8 mouse cellular contexts compared by ENCODE assay signal in genomic region chr5:142441332-142442044, GRCm38 (mm10). TPM values are rescaled to one million over a fixed set of nuclear protein-coding genes. Genes with fewer than 3 reads are reported as not detected.
A peak's percentile ranks its signal among the peaks of the same experiment; 100 is the strongest.
DNase-seq lines count a peak whose midpoint lies in the region; ATAC-seq and TF ChIP-seq lines count a peak whose summit lies in the region.

No protein-coding gene starts in this region.

- H3K4me2 ChIP-seq in intestine, embryonic 14.5 days (ENCODE audit: low read length), result peak overlapping the region; percentile 58
- peak overlapping the region; percentile 43; the same call in 1 of the 2 replicates for H3K4me2 ChIP-seq in midbrain, embryonic 15.5 days

- H3K27me3 ChIP-seq in intestine, embryonic 14.5 days (replicated peaks; ENCODE audit: control insufficient read depth, insufficient read depth, low read length), result no peaks in the 10 kb centered on the region
- H3K27me3 ChIP-seq in midbrain, embryonic 15.5 days (replicated peaks), result no peaks in the 10 kb centered on the region

- WGBS in bone marrow, adult 2 months, result 3% methylated on average over 22 of the region's 22 CpGs
- WGBS in intestine, embryonic 14.5 days, result 58% methylated on average over 22 of the region's 22 CpGs
- 60% methylated on average over 22 of the region's 22 CpGs for WGBS in midbrain, embryonic 15.5 days

- no peak for TF ChIP-seq CTCF in bone marrow, adult 2 months (IDR thresholded peaks at IDR 0.05; ENCODE audit: control insufficient read depth, insufficient read depth, low read length)

- peak; percentile 54 for DNase-seq in kidney, adult 9 months
- DNase-seq in kidney, adult 11 months, result no peak
- DNase-seq in intestine, embryonic 14.5 days (ENCODE audit: low spot score), result no peak
- no peak for DNase-seq in cerebellum, postnatal 4 days (ENCODE audit: low spot score in 2 of 2)
- no peak for DNase-seq in right cerebral cortex, postnatal 14 days
- DNase-seq in embryo, embryonic 11 days, result no peak

- H3K4me1 ChIP-seq in bone marrow, adult 2 months (ENCODE audit: control insufficient read depth, insufficient read depth, low read length), result peaks cover 15% of the 10 kb centered on the region
- peaks cover 41% of the 10 kb centered on the region for H3K4me1 ChIP-seq in intestine, embryonic 14.5 days (replicated peaks; ENCODE audit: control insufficient read depth, insufficient read depth, low read length)
- H3K4me1 ChIP-seq in midbrain, embryonic 15.5 days, result peaks cover 37% of the 10 kb centered on the region

- peak overlapping the region; percentile 78 for H3K27ac ChIP-seq in bone marrow, adult 2 months (ENCODE audit: control insufficient read depth, insufficient read depth, low read depth, low read length, poor library complexity)
- H3K27ac ChIP-seq in intestine, embryonic 14.5 days (ENCODE audit: low read depth), result peak overlapping the region; percentile 90
- peak overlapping the region; percentile 69 for H3K27ac ChIP-seq in midbrain, embryonic 15.5 days

- no peak for TF ChIP-seq POLR2A in bone marrow, adult 2 months (IDR thresholded peaks at IDR 0.05; ENCODE audit: borderline replicate concordance, control insufficient read depth, low read depth, low read length)

- H3K36me3 ChIP-seq in intestine, embryonic 14.5 days (ENCODE audit: control insufficient read depth, insufficient read depth, low read length), result peaks cover 14% of the 10 kb centered on the region
- H3K36me3 ChIP-seq in midbrain, embryonic 15.5 days (replicated peaks), result peaks cover 1% of the 10 kb centered on the region; the same call in 1 of the 2 replicates

- no peaks in the 10 kb centered on the region for H3K9me3 ChIP-seq in intestine, embryonic 14.5 days (ENCODE audit: control insufficient read depth, low read length)
- H3K9me3 ChIP-seq in midbrain, embryonic 15.5 days, result no peaks in the 10 kb centered on the region

- H3K9ac ChIP-seq in intestine, embryonic 14.5 days (ENCODE audit: low read length), result peak overlapping the region; percentile 12; the same call in 1 of the 2 replicates
- no peak overlapping the region for H3K9ac ChIP-seq in midbrain, embryonic 15.5 days

- peak overlapping the region; percentile 57 for H3K4me3 ChIP-seq in bone marrow, adult 2 months (replicated peaks; ENCODE audit: control insufficient read depth, low read depth, low read length)
- H3K4me3 ChIP-seq in intestine, embryonic 14.5 days (ENCODE audit: low read depth, low read length), result peak overlapping the region; percentile 27; the same call in 1 of the 2 replicates
- no peak overlapping the region for H3K4me3 ChIP-seq in midbrain, embryonic 15.5 days

- 0 out of 2 replicates have a peak, but pooled peaks have one; percentile 16 for ATAC-seq in intestine, embryonic 14.5 days (replicated peaks; ENCODE audit: low FRiP score, low TSS enrichment, low read depth)
- no peak for ATAC-seq in midbrain, embryonic 15.5 days (replicated peaks)

RNA-seq across cellular contexts. Expression of gene Ap5z1, which starts 22.3 kb away (rescaled TPM):
- polyA plus RNA-seq in bone marrow, adult 2 months (2011; ENCODE audit: insufficient read depth, insufficient read length, low replicate concordance, missing spikeins), result 16.5 and 22.8 TPM in 2 replicates
- polyA plus RNA-seq in intestine, embryonic 14.5 days (2014; fragmentation: Nextera tagmentation; extraction: Ambion mirVana), result 10.5 and 12.3 TPM in 2 replicates
- 13.7 and 14.2 TPM in 2 replicates for polyA plus RNA-seq in midbrain, embryonic 15.5 days (2015; fragmentation: Nextera tagmentation; extraction: Ambion mirVana)

RNA-seq across cellular contexts. Expression of gene Foxk1, which starts 40.2 kb away (rescaled TPM):
- 5.7 and 9.1 TPM in 2 replicates for polyA plus RNA-seq in bone marrow, adult 2 months (2011; ENCODE audit: insufficient read depth, insufficient read length, low replicate concordance, missing spikeins)
- polyA plus RNA-seq in intestine, embryonic 14.5 days (2014; fragmentation: Nextera tagmentation; extraction: Ambion mirVana), result 3.6 and 5.6 TPM in 2 replicates
- 6.9 and 8.1 TPM in 2 replicates for polyA plus RNA-seq in midbrain, embryonic 15.5 days (2015; fragmentation: Nextera tagmentation; extraction: Ambion mirVana)
